Mouse (Mus musculus) heart, adult 2 months (tissue): Measurements from ENCODE around the gene Gpc5. TPM values are rescaled to one million over a fixed set of nuclear protein-coding genes. Genes with fewer than 3 reads are reported as not detected.

Source experiments
- DNase-seq, 2 experiments: peaks; one replicate each; pipeline ENCODE4 v3.0.0; 2021
- H3K27ac ChIP-seq: fragments of 200-600 bp; 2 replicates; pipeline ENCODE4 v1.8.1; 2022
- H3K27me3 ChIP-seq: fragments of 200-500 bp; 2 replicates; pipeline ENCODE4 v1.6.1; 2012; ENCODE audit warnings: mild to moderate bottlenecking, low read length, inconsistent platforms, mixed read lengths; ENCODE audit not compliant: control insufficient read depth, insufficient read depth
- H3K36me3 ChIP-seq: fragments of 200-500 bp; 2 replicates; pipeline ENCODE4 v1.6.1; 2012; ENCODE audit warnings: low read length, inconsistent platforms; ENCODE audit not compliant: control insufficient read depth, insufficient read depth
- H3K4me1 ChIP-seq: fragments of 200-500 bp; 2 replicates; pipeline ENCODE4 v1.6.1; 2011; ENCODE audit warnings: low read length; ENCODE audit not compliant: control insufficient read depth, insufficient read depth
- H3K4me3 ChIP-seq: fragments of 200-600 bp; 2 replicates; pipeline ENCODE4 v1.8.1; 2022
- H3K79me2 ChIP-seq: fragments of 200-500 bp; replicated peaks from 2 replicates; pipeline ENCODE4 v1.6.1; 2012; ENCODE audit warnings: mild to moderate bottlenecking, inconsistent platforms, low read length, moderate library complexity, mixed read lengths; ENCODE audit not compliant: control insufficient read depth, insufficient read depth
- H3K9ac ChIP-seq: fragments of 200-500 bp; 2 replicates; pipeline ENCODE4 v1.6.1; 2012; ENCODE audit warnings: low read depth, mild to moderate bottlenecking, control low read depth, inconsistent platforms, low read length, mixed read lengths
- CTCF ChIP-seq: fragments of 200-600 bp; IDR thresholded peaks from 2 replicates; pipeline ENCODE4 v1.8.1; 2022; ENCODE audit warnings: antibody characterized with exemption, mild to moderate bottlenecking, moderate library complexity
- EP300 ChIP-seq: fragments of 200-500 bp; IDR thresholded peaks from 2 replicates; pipeline ENCODE4 v1.6.1; 2011; ENCODE audit warnings: low read depth, low read length, control low read depth; ENCODE audit not compliant: insufficient read depth
- POLR2A ChIP-seq: fragments of 200-500 bp; IDR thresholded peaks from 2 replicates; pipeline ENCODE4 v1.6.1; 2011; ENCODE audit warnings: mild to moderate bottlenecking, low read depth, low read length, control low read depth; ENCODE audit not compliant: insufficient read depth
- WGBS: fragments of 180-500 bp; shearing (Covaris S2); methylation state at CpG from one replicate; pipeline ENCODE4 v1.1.7; 2018; 5-methylcytosine and 5-hydroxymethylcytosine counted together
- intact Hi-C: fragments of 180-260 bp; cut with DNase I; formaldehyde crosslinking; loops from one replicate; pipeline ENCODE4 v1.15.1; 2025
- long read RNA-seq: library from polyadenylated mRNA; stranded (forward); transcript quantifications from one replicate; pipeline ENCODE4 v2.0.0, GENCODE M21; 2021
- polyA plus RNA-seq: library from polyadenylated mRNA; depleted of rRNA; stranded (reverse); fragments of >200 nt; gene quantifications from 2 replicates; pipeline ENCODE4 v1.2.3, GENCODE M21; 2012; rRNA removed
- total RNA-seq, 2 experiments: library from RNA; stranded (reverse); gene quantifications; 2 replicates each; pipeline ENCODE4 v1.2.3; 2021

Gene Gpc5
- total RNA-seq (not detected), polyA plus RNA-seq (not detected in 2 replicates)
- long read RNA-seq = 0 reads

DNA sequence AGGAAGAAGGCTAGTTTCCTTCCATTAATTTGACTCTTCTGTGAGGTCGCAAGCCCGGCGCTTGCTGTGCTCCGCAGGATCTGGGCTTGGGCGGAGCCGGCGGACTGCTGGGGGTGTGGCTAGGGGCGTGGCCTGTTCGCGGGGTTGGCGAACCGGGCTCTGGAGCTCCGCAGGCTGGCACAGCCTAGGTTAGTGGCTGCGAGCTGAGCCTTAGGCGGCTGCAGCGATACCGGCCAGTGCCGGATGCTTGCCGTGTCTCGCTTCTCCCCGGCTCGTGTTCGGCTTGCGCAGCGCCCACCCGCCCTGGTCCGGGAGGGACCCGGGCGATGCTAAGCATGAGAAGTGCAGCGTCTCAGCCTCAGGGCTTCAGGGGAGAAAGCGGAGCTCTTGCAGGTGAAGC is at the start of gene Gpc5:
TSS of gene Gpc5 (plus strand) at position 135 of the 400 bp plus-strand sequence.
- no peak within 1 kb of the TSS for H3K27ac ChIP-seq
- DNase-seq = peak; percentile 86 to 87
- intact Hi-C loops = no loop called here
- H3K4me1 ChIP-seq = no peaks in the 10 kb centered on the region
- peaks cover 3% of the 10 kb centered on the region; the same call in 1 of the 2 replicates for H3K36me3 ChIP-seq
- no peak for TF ChIP-seq EP300
- TF ChIP-seq POLR2A = no peak
- TF ChIP-seq CTCF = no peak
- H3K79me2 ChIP-seq = no peaks in the 10 kb centered on the region
- H3K9ac ChIP-seq = peak within 1 kb of the TSS; percentile 8; the same call in 1 of the 2 replicates
- H3K4me3 ChIP-seq = peak within 1 kb of the TSS; percentile 46
- peaks cover 6% of the 10 kb centered on the region for H3K27me3 ChIP-seq
- under 1% methylated on average over 31 of the region's 31 CpGs for WGBS

DNA sequence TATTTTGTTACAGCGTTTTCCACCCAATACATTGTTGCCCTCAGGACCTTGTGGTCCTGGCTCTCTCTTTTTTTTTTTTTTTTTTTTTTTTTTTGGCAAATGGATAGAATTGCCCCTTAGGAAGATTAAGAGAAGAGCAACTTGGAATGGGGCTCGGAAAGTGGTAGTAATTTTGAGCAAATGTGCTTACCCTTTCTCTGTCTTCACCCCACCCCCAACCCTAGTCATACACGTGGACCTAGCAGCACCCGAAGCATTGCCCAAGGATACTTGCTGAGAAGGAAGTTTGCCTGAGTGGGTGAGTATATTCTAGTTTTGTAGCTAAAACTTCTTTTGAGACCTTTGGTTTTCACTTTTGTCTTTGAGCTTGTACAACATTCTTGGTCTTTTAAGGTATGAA is 49.4 kb upstream of the Gpc5 start:
- intact Hi-C loops = loop anchor here (2.0 to 5.0 kb wide), 3 partner anchors 26 to 188 kb away; no protein-coding TSS in a partner anchor
- Histone ChIP-seq H3K9ac (no peak overlapping the region), H3K27me3 (no peaks in the 10 kb centered on the region), H3K4me1 (no peaks in the 10 kb centered on the region), H3K27ac (no peak overlapping the region), H3K36me3 (peaks cover 12% of the 10 kb centered on the region), H3K79me2 (0 out of 2 replicates have a peak, but pooled peaks cover 2% of the 10 kb centered on the region), H3K4me3 (no peak overlapping the region; the same call in 1 of the 2 replicates)
- 19% methylated on average over 4 of the region's 4 CpGs for WGBS
- no peak for TF ChIP-seq POLR2A
- DNase-seq = no peak

DNA sequence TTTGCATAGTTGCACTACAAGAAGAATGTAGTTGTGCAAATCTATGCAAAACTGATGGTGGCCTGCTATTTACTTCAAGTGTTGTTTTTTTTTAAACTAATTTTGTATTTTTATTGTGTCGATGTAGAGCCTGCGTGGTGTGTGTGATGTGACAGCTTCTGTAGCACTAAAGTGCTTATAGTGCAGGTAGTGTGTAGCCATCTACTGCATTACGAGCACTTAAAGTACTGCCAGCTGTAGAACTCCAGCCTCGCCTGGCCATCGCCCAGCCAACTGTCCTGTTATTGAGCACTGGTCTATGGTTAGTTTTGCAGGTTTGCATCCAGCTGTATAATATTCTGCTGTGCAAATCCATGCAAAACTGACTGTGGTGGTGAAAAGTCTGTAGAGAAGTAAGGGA is 48.0 kb upstream of the Gpc5 start:
- intact Hi-C loops = loop anchor here (5.0 kb wide), 1 partner anchor 97 kb away; no protein-coding TSS in a partner anchor
- Histone ChIP-seq H3K79me2 (0 out of 2 replicates have a peak, but pooled peaks cover 2% of the 10 kb centered on the region), H3K4me1 (no peaks in the 10 kb centered on the region), H3K4me3 (no peak overlapping the region), H3K27me3 (no peaks in the 10 kb centered on the region), H3K9ac (no peak overlapping the region), H3K36me3 (peaks cover 12% of the 10 kb centered on the region), H3K27ac (no peak overlapping the region)
- TF ChIP-seq CTCF (no peak), POLR2A (no peak), EP300 (no peak)
- 90% methylated on average over 5 of the region's 5 CpGs for WGBS
- no peak for DNase-seq

DNA sequence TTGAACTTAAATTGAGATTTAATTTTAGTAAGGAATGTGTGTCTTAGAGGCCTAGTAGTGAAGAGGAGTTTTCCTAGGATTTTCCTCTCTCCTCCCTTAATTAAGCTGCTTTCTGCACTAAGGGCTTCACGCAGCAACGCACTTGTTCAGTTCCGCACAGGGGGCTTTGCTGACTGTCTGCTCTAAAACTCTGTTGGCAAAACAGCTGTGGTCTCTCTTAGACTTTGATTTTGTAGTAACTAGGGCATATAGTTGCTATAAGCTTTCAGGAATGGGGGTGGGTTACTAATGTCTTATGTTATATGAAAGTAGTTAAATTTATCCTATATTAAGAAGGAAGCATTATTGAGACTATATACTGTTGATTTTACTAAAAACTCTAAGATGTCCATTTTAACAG is 46.3 kb upstream of the Gpc5 start:
- TF ChIP-seq EP300 (no peak), CTCF (no peak), POLR2A (no peak)
- intact Hi-C loops = no loop called here
- H3K36me3 ChIP-seq = peaks cover 12% of the 10 kb centered on the region
- no peak for DNase-seq
- H3K9ac ChIP-seq = no peak overlapping the region
- no peaks in the 10 kb centered on the region for H3K4me1 ChIP-seq
- H3K27ac ChIP-seq = no peak overlapping the region
- H3K27me3 ChIP-seq = no peaks in the 10 kb centered on the region
- WGBS = 98% methylated on average over 3 of the region's 3 CpGs
- H3K4me3 ChIP-seq = no peak overlapping the region
- 0 out of 2 replicates have a peak, but pooled peaks cover 2% of the 10 kb centered on the region for H3K79me2 ChIP-seq

DNA sequence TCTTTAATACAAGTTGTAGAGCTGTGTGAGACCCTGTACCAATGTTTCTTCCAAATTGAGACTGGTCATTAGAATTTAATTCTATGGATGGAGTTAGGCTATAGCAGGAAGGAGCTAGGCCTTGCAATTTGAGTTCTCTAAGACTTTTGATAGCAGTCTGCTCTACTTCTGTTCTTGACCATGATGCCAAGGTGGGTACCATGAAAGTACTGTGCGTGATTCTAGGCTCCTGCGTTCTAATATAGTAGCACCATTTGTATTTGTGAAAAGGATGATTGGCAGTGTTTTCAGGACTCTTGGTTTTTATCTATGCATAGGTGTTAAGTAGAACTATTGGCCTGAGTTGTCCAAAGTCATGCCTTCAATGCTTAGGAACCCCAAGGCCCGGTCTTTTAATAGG is 44.7 kb upstream of the Gpc5 start:
- 93% methylated on average over 3 of the region's 3 CpGs for WGBS
- Histone ChIP-seq H3K27ac (no peak overlapping the region), H3K79me2 (0 out of 2 replicates have a peak, but pooled peaks cover 2% of the 10 kb centered on the region), H3K27me3 (no peaks in the 10 kb centered on the region), H3K36me3 (peaks cover 12% of the 10 kb centered on the region), H3K9ac (no peak overlapping the region), H3K4me3 (no peak overlapping the region), H3K4me1 (no peaks in the 10 kb centered on the region)
- TF ChIP-seq CTCF (no peak), EP300 (no peak), POLR2A (no peak)
- intact Hi-C loops = no loop called here
- DNase-seq = no peak

DNA sequence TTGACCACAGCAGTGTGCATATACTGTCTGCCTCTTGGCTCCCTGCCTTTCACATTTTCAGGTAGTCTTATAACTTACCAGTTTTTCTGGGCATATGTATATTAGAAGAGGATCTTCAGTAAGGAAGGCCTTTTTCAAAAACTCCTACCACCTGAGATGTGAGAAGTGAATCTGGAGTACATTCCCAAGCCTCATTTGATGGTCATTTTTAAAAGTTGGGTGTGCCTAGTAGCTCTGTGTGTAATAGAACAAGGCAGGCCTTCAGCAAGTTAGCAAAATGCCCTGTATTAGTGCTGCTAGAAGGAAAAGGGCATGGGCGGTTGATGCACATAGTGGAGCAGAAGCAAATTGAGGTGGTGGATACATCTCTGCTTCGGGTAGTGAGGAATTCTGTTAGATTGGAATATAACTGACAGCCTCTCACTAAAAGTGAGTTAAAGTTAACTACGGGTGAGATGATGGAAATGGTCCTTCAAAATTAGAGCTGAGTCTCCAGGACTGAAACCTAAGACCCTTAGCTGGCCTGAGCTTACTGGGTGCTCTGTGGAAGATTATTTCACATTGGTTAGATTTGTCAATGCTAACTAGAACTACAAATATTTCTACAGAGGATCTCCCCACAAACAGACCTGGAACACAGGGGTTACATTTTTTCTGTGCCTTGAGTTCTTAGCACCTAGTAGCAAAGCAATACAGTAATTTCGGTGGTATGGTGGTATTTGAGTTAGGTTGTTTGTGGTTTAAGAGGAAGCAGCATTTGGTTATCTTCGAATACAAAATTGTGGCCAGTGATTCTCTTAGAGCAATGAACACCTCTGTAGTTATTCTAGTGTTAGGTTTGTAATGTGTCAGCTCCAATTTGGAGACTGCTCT is 43.8 kb upstream of the Gpc5 start:
- Histone ChIP-seq H3K79me2 (0 out of 2 replicates have a peak, but pooled peaks cover 2% of the 10 kb centered on the region), H3K36me3 (peaks cover 12% of the 10 kb centered on the region), H3K27me3 (no peaks in the 10 kb centered on the region), H3K27ac (no peak overlapping the region), H3K9ac (no peak overlapping the region), H3K4me1 (no peaks in the 10 kb centered on the region), H3K4me3 (no peak overlapping the region)
- TF ChIP-seq POLR2A = no peak
- no peak for TF ChIP-seq EP300
- no peak for TF ChIP-seq CTCF
- whole genome bisulfite sequencing = 68% methylated on average over 5 of the region's 5 CpGs
- intact Hi-C loops = no loop called here
- no peak for DNase-seq
